Mouse (Mus musculus): Measurements from ENCODE around the gene Rims1.

DNA sequence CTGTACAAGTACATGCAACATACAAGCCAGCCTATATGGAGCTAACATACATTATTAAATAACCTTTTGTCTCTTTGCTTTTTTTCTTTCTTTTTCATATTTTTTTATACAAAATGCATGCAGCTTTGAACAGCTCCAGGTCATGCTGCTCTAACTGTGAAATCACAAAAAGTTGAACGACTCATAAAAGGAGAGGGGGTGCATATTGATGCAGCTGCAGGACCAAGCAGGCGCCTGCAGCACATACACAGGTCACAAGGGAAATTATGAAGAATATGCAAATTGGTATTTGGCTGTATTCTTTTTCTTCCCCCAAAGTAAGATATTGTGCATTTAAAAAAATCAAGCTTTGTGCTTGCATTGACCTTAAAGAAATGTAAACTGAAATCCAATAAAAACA is 519.0 kb downstream of the Rims1 start:
- TF ChIP-seq POLR2A (IDR thresholded peaks at IDR 0.05; ENCODE audit: insufficient read depth, low read depth, low read length) (no peak), CTCF (IDR thresholded peaks at IDR 0.05; ENCODE audit: insufficient read depth, low read depth, low read length) (no peak)

All from olfactory bulb, adult 2 months (tissue).